Mouse (Mus musculus) left cerebral cortex, postnatal 14 days (tissue): ENCODE results near the gene Fat4. TPM values are rescaled to one million over a fixed set of nuclear protein-coding genes. Genes with fewer than 3 reads are reported as not detected.

Source experiments
- DNase-seq, 2 experiments: peaks; one replicate each; pipeline ENCODE4 v3.0.0; 2021 to 2022; ENCODE audit warnings: low spot score in 2 of 2, mixed read lengths in 1 of 2
- intact Hi-C: fragments of 180-260 bp; cut with DNase I; formaldehyde crosslinking; loops from one replicate; pipeline ENCODE4 v1.15.1; 2025
- total RNA-seq, 2 experiments: library from RNA; stranded (reverse); gene quantifications; 2 replicates each; pipeline ENCODE4 v1.2.3; 2021

Fat4 gene
- total RNA-seq, 2 experiments from 2014 or later: 18.8 to 20.7 TPM

DNA sequence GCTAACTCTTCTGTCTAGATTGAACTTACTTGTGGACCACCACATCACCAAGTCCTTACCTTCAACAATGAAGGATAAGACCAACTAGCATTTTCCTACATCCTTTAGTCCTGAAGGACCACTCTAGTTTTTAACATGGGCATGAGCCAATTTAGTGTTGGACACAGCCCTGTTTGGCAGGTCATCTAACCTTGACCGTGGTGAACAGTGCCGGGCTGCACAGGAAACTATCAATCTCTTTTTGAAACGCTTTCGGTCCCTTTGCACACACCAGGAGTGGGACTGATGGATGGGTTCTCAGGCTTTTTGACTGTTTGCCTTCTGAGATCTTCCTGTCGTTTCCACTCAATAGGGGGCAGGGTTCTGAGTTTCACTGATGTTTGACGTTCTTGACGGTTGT, 61.0 kb downstream of the Fat4 start:
- DNase-seq: no peak
- intact Hi-C loops: no loop called here

DNA sequence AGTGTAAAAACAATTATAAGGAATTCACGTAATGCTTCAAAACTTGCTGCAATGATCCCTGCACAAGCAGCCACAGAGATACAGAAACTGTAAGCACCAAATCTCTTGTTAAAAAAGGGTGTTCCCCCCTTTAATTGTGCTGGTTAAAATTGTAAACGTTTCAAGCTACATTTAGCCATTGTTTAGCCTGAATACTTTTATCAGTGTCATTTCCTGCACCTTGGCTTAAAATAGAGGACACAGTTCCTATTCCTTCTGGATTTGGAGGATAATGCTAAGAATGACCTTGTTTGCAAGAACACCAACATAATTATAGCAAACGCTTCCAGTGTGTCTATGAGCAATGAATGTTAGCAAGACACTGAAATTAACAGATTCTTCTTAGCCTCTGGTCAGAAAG, 65.9 kb downstream of the Fat4 start:
- DNase-seq: no peak
- intact Hi-C loops: no loop called here

DNA sequence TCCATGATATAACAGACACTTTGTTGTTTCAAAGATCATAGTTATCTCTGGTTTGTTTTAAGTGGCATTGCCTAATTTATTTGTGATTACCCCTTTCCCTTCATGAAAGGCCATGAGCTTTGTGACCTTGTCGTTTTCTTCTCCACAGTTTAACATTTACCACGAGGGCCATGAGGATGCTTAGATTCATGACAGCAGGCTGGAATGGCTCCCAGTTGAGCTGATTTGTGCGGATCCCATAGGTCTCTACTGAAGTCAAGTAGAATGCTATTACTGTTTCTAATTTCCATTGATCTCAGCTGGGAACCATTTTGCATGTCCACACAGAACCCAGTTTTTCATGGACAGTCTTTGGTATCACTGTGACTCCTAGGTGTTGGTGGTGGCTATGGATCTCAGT, 67.5 kb downstream of the Fat4 start:
- intact Hi-C loops: no loop called here
- DNase-seq: no peak

DNA sequence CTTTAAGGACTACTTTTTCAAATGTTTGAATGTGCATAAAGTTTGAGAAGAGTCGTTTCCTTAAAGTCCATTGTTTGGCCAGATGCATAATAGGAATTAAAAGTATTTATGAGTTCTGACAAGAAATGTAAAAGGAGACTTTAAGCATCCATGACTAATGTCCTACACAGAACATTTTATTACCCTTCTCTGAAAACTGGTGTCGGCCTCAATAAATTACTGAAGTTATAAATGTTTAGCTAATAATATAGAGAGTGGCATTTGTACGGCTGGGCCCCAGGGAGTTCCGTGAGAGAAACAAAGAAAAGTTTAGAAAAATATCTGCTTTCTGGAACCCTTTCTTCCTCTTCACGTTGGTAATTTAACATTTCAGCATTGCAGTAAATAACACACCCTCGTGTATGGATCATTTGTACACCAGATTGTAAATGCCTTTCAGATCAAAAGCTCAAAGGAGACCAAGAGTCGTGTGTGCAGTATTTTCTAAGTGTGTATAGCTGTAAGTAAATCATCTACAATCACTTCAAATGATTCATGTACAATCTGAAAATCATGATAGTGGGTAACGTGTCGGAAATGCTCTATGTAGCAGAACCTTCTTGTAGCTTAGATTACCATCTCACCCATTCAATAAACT, 69.4 kb downstream of the Fat4 start:
- no peak for DNase-seq
- intact Hi-C loops: no loop called here

DNA sequence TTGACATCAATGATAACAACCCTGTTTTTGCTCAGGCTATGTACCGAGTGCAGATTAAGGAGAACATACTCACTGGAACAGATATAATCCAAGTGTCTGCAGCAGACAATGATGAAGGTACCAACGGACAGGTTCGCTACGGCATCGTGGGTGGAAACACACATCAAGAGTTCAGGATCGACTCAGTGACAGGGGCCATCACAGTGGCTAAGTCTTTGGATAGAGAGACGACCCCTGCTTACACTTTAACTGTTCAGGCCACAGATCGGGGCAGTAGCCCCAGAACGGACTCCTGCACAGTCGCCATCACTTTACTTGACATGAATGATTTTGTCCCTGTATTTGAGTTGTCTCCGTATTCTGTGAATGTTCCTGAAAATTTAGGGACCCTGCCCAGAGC, 70.4 kb downstream of the Fat4 start:
- DNase-seq: no peak
- intact Hi-C loops: no loop called here

DNA sequence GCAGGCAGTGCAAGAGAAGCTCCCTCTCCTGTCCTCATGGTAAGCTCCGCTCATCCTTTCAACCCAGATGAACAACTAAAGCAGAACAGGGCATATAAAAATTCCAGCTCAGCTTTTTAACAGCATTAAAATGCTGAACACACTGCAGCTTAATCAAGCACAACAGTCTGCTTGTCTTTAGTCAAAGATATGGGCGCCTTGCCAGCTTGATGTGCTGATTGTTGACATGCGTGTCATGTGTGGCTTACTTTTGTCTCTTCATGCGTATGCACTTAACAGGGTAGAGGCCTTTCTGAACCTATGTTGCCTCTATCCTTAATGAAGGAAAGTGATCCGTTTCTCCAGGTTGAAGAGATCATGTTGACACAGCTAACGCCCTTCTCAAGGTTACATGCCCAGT, 75.6 kb downstream of the Fat4 start:
- no peak for DNase-seq
- intact Hi-C loops: no loop called here

DNA sequence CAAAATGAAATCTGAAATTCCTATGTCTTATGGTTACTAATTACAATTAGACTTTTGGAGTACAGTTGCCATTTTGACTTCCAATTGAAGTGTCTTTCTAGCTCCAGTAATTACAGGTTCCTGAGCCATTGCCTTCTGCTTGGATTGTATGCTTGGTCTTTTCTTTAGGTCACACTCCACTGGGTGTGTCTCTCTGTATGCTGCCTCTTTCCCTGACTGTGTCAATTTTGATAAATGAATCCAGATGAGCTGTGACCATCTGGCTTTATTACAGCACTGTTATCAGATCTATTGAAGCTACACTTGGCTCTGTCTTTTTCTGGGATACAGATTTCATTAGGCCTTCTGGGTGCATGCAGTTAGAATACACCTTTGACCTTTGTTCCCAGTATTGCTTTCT, 80.7 kb downstream of the Fat4 start:
- intact Hi-C loops: no loop called here
- no peak for DNase-seq

DNA sequence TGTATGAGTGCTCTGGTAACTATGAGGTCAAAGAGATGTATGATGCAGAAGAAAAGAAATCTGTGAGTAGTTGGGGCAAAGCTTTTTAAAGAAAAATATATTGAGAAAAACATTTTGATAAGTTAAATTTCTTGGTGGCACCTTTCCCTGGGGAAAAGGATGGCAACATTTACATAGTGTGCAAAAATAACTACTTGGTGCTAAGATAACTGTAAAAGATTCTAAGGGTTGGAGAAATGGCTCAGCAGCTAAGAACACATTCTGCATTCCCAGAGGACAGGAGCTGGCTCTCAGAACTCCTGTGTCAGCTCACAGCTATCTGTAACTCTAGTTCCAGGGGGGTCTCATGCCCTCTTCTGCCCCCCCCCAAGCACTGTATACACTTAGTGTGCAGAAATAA, 99.6 kb downstream of the Fat4 start:
- intact Hi-C loops: loop anchor here (5.0 kb wide), 1 partner anchor 99 kb away; the partner anchor contains the start of gene Fat4
- DNase-seq: no peak

DNA sequence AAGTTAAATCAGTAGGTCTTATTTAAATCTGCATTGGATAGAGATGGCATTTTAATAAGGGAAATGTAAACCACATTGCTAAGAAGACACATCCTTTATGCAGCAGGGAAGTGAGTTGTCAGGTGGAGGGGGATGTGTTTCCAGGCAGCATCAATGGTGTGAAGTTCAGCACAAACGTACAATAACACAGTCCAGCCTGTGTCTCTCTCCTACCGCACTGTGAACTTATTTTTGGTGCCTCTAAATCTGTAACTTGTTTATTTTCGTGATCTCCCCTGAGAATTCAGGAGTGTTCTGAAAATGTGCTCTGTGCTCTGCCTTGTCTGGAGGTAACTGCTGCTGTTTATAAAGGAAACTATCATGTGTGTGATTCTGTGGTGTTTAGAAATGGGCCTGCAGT, 102.4 kb downstream of the Fat4 start:
- no peak for DNase-seq
- intact Hi-C loops: loop anchor here (5.0 kb wide), 1 partner anchor 102 kb away; the partner anchor contains the start of gene Fat4

DNA sequence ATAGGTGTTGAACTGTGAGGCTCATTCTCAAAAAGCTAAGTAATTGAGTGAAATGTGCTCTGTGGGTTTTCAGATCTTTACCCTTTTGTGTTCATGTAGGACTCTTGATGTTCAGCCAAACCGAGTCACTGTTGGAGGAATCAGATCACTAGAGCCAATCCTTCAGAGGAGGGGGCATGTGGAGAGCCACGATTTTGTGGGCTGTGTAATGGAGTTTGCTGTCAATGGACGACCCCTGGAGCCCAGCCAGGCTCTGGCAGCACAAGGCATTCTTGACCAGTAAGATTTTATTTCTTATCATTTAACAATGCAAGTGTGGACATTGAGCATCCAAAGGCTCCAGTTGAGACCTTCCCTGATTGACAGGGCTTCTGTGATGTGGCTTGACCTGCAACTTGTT, 113.3 kb downstream of the Fat4 start:
- no peak for DNase-seq
- intact Hi-C loops: no loop called here

DNA sequence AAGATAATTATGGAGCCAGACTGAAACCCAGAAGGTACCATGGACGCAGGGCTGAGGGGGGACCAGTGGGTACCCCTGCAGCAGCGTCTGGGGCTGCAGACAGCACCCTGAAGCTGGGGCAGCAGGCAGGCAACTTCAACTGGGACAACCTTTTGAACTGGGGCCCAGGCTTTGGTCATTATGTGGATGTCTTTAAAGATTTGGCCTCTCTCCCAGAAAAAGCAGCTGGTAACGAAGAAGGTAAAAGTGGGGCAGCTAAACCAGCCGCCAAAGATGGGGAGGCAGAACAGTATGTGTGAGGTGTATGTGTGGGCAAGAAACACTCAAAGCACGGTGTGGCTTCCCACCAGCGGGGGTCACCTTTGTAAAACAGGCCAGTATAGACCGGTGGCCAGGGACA, 123.8 kb downstream of the Fat4 start:
- intact Hi-C loops: no loop called here
- DNase-seq: peak; percentile 25 to 61

DNA sequence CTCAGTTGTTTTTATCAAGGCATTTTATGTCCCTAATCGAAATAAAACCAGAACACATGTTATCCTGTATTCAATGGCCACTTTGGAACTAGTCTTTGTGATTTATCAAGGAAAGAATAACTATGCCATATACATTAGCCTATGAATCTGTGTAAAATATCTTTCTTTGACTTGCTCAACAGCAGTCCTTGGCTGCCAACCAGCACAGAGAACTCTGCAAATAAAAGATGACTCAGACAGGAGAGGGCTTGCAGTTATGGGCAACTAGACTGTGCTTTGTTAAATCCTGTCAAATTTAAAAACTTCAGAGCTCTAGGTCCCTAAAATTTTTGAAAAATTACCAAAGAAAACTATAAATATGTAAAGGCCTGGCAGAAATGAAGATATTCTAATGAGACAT, 130.9 kb downstream of the Fat4 start:
- intact Hi-C loops: no loop called here
- peak in 1 of 2 experiments; percentile 33 for DNase-seq

DNA sequence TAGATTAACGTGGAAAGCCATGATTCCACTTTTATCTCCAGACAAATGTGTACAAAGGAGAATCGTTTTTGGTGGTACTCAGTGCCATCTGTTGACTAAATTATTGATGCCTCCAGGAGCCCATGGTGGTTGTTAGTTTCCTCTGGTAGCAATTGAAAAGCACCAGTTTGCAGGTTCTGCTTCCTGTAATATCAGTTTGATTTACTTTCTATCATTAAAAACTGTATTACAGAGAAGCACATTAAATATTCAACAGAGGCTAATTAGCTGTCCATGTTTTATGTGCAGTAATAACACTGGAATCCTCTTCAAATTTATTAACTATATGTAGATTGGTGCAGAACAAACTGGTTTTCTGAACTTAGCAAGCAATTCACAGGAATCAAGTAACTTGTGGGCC, 149.4 kb downstream of the Fat4 start:
- intact Hi-C loops: no loop called here

DNA sequence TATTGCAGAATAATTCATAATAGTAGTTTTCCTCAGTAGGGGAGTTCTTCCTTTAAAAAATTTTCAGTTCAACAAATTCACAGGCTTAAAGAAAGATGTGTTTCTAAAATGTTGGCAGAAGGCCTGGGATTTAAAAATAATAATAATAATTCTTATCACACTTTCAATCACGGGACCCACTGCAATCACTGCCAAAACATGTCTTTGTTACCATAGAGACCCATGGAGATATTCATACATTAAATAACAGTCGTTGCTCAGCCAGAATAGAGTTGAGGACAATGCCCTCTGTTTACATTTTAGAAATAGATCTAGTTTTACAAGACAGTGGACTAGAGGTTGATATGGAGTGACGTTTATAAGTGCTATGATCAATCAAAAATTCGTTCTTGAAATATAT, 159.7 kb downstream of the Fat4 start:
- intact Hi-C loops: no loop called here
- DNase-seq: peak in 1 of 2 experiments; percentile 2

More for the DNA sequence above, 149.4 kb downstream of the Fat4 start:
- no peak for DNase-seq

DNA sequence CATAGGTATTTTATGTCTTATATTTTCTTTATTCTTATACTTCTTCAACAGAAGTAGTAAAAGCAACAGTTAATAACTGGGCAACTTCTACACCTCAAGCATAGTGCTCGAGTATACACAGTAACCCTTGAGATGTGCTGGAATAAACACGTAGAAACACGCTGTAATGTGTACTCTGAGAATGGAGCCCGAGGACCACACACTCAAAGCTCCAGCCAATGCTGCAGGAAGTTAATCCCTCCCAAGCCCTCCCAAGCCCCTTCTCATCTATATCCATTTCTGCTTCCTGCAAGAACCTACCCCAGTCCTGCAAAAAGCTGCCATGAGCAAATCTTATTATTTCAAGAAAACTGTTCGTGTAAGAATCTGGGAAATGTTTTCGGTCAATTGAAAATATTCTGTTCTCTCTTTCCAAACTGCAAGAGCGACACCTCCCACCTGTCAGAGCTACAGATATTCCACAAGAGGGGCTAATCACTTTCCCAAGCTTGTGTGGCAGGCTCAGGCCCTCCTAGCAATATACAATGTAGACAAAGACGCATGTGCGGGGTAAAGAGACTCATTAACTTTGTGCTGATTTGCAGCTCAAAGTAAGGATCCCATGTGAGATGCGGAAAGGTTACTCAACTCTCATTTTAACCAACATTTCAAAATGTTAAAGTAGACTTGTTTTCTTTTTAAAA, 161.0 kb downstream of the Fat4 start:
- DNase-seq: no peak
- intact Hi-C loops: no loop called here

DNA sequence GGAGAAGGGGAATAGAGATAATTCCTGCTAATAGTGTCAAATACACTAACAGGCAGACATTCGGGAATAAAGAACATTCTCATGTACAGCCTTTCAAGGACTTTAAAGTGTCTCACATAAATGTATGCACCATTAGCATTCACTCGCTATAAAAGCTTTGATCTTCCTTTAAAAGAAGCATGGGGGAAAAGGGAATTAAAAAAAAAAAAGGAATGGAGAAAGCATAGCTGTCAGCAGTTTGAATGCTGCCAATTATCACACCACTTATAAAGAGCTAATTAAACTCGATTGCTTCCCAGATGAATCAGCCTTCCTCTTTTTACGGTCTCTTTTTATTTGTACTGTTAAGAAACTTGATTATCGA, 161.5 kb downstream of the Fat4 start:
- DNase-seq: no peak
- intact Hi-C loops: no loop called here

DNA sequence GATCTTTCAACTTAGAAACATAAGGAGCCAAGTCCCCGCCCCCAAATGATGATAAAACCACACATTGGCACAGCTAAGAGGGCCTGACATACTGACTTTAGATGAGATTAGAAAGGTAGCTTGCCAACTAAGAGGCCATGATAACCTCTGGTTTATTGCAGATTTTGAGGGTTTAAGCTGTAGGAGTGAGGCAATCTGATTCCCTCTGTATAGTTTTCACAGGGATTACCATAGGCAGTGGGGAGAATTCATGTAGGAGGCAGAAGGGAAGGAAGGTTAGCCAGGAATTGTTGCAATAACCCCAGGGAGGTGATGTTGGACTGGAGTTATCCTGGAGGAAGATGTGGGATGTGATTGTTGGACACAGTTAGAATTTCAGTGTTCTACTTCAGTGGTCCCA, 163.4 kb downstream of the Fat4 start:
- intact Hi-C loops: no loop called here
- DNase-seq: no peak

DNA sequence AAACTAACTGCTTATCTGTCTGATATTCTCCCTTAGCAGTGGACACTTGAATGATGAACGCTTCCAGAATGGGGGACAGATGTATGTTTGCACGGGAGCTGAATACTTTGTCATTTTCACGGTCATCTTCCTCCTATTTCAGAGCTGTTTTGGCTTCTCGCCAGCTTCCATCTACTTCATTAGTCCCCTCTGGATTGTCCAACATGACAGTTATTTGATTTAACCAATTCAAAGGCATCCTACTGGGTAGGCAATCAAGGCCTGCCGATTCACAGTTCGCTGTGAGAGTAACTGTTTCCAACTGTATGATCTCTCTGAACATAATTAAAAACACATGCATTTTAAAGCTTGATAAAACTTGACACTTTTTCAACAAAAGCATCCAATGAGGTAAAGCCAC, 166.3 kb downstream of the Fat4 start:
- intact Hi-C loops: no loop called here
- no peak for DNase-seq
